Mouse (Mus musculus) heart, embryonic 15.5 days (tissue): ENCODE measurements around the gene Ppm1j. TPM values are rescaled to one million over a fixed set of nuclear protein-coding genes. Genes with fewer than 3 reads are reported as not detected.

Experiments used
- ATAC-seq: fragments of 200-750 bp; cut with Nextera tagmentation; replicated peaks from 2 replicates; pipeline ENCODE4 v1.8.0; 2017; ENCODE audit warnings: low read depth, moderate TSS enrichment; ENCODE audit not compliant: insufficient number of reproducible peaks, insufficient read depth, low FRiP score
- H3K27ac ChIP-seq: fragments of 300-500 bp; sonication (generic); 2 replicates; pipeline ENCODE4 v1.5.1; 2015; ENCODE audit warnings: mild to moderate bottlenecking, inconsistent platforms
- H3K27me3 ChIP-seq: fragments of 300-500 bp; sonication (generic); 2 replicates; pipeline ENCODE4 v1.6.1; 2015; ENCODE audit warnings: inconsistent platforms
- H3K36me3 ChIP-seq: fragments of 300-500 bp; sonication (generic); 2 replicates; pipeline ENCODE4 v1.6.1; 2015; ENCODE audit warnings: mild to moderate bottlenecking, inconsistent platforms
- H3K4me1 ChIP-seq: fragments of 300-500 bp; sonication (generic); replicated peaks from 2 replicates; pipeline ENCODE4 v1.6.1; 2015; ENCODE audit warnings: inconsistent platforms
- H3K4me2 ChIP-seq: fragments of 300-500 bp; sonication (generic); 2 replicates; pipeline ENCODE4 v1.6.1; 2015; ENCODE audit warnings: inconsistent platforms, mild to moderate bottlenecking, moderate library complexity
- H3K4me3 ChIP-seq: fragments of 300-500 bp; sonication (generic); 2 replicates; pipeline ENCODE4 v1.5.1; 2015; ENCODE audit warnings: mild to moderate bottlenecking, inconsistent platforms
- H3K9ac ChIP-seq: fragments of 300-500 bp; sonication (generic); 2 replicates; pipeline ENCODE4 v1.6.1; 2015; ENCODE audit warnings: mild to moderate bottlenecking, inconsistent platforms
- H3K9me3 ChIP-seq: fragments of 300-500 bp; sonication (generic); replicated peaks from 2 replicates; pipeline ENCODE4 v1.6.1; 2016; ENCODE audit warnings: inconsistent platforms
- WGBS: fragments of 180-500 bp; shearing (Covaris S2); methylation state at CpG from one replicate; pipeline ENCODE4 v1.1.7; 2015; ENCODE audit warnings: mixed read lengths; 5-methylcytosine and 5-hydroxymethylcytosine counted together
- polyA plus RNA-seq: library from polyadenylated mRNA; unstranded; fragments of >200 nt; fragmentation: Nextera tagmentation; extraction: Ambion mirVana; gene quantifications from 2 replicates; pipeline ENCODE4 v1.2.1, GENCODE M21; 2015

The Ppm1j gene
- polyA plus RNA-seq, 1 experiment from 2014 or later: 33.9 TPM

GRCm38 (mm10) chr3:104785284-104785683, 4.4 kb downstream of the Ppm1j start:
- Histone ChIP-seq H3K9ac (no peak overlapping the region), H3K4me2 (no peak overlapping the region), H3K4me3 (no peak overlapping the region), H3K36me3 (no peaks in the 10 kb centered on the region), H3K27me3 (no peaks in the 10 kb centered on the region), H3K9me3 (no peaks in the 10 kb centered on the region), H3K27ac (no peak overlapping the region), H3K4me1 (peaks cover 41% of the 10 kb centered on the region)
- no peak for ATAC-seq
- 90% methylated on average over 6 of the region's 6 CpGs for WGBS

- no peak for ATAC-seq
Measured at GRCm38 (mm10) chr3:104788075-104788474, 7.2 kb downstream of the Ppm1j start, which contains the start of gene Rhoc. Rhoc (plus strand) TSS chr3:104788375.

GRCm38 (mm10) chr3:104788561-104789311, 7.9 kb downstream of the Ppm1j start:
- peak overlapping the region; percentile 78 for H3K4me2 ChIP-seq
- H3K36me3 ChIP-seq: peaks cover 5% of the 10 kb centered on the region; the same call in 1 of the 2 replicates
- ATAC-seq: peak; percentile 93
- H3K4me1 ChIP-seq: peaks cover 46% of the 10 kb centered on the region
- peak overlapping the region; percentile 79 for H3K4me3 ChIP-seq
- H3K27me3 ChIP-seq: no peaks in the 10 kb centered on the region
- H3K9ac ChIP-seq: peak overlapping the region; percentile 81
- peak overlapping the region; percentile 95 for H3K27ac ChIP-seq
- H3K9me3 ChIP-seq: no peaks in the 10 kb centered on the region
- WGBS: under 1% methylated on average over 44 of the region's 52 CpGs

More at GRCm38 (mm10) chr3:104788075-104788474, 7.2 kb downstream of the Ppm1j start, which contains the start of gene Rhoc:
- H3K4me1 ChIP-seq: peaks cover 44% of the 10 kb centered on the region
- 21% methylated on average over 3 of the region's 3 CpGs for WGBS
- peak within 1 kb of the TSS; percentile 95 for H3K27ac ChIP-seq
- peak within 1 kb of the TSS; percentile 79 for H3K4me3 ChIP-seq
- H3K27me3 ChIP-seq: no peaks in the 10 kb centered on the region
- no peaks in the 10 kb centered on the region for H3K9me3 ChIP-seq
- H3K4me2 ChIP-seq: peak within 1 kb of the TSS; percentile 78
- peaks cover 5% of the 10 kb centered on the region; the same call in 1 of the 2 replicates for H3K36me3 ChIP-seq
- peak within 1 kb of the TSS; percentile 81 for H3K9ac ChIP-seq

GRCm38 (mm10) chr3:104789312-104789605, 8.4 kb downstream of the Ppm1j start:
- Histone ChIP-seq H3K9ac (peak overlapping the region; percentile 81), H3K27ac (peak overlapping the region; percentile 95), H3K27me3 (no peaks in the 10 kb centered on the region), H3K4me3 (peak overlapping the region; percentile 79), H3K4me1 (peaks cover 49% of the 10 kb centered on the region), H3K36me3 (peaks cover 5% of the 10 kb centered on the region; the same call in 1 of the 2 replicates), H3K9me3 (no peaks in the 10 kb centered on the region), H3K4me2 (peak overlapping the region; percentile 78)
- WGBS: 6% methylated on average over 10 of the region's 10 CpGs
- peak; percentile 5; the same call in 1 of the 2 replicates for ATAC-seq

- no peaks in the 10 kb centered on the region for H3K27me3 ChIP-seq
- peak overlapping the region; percentile 81 for H3K9ac ChIP-seq
- 10% methylated on average over 13 of the region's 13 CpGs for WGBS
- no peaks in the 10 kb centered on the region for H3K9me3 ChIP-seq
- peak overlapping the region; percentile 79 for H3K4me3 ChIP-seq
- ATAC-seq: no peak
- peaks cover 55% of the 10 kb centered on the region for H3K4me1 ChIP-seq
- peak overlapping the region; percentile 95 for H3K27ac ChIP-seq
- peaks cover 5% of the 10 kb centered on the region; the same call in 1 of the 2 replicates for H3K36me3 ChIP-seq
- H3K4me2 ChIP-seq: peak overlapping the region; percentile 78
Measured at GRCm38 (mm10) chr3:104789822-104790221, 9.0 kb downstream of the Ppm1j start.

GRCm38 (mm10) chr3:104790401-104790937, 9.6 kb downstream of the Ppm1j start:
- H3K36me3 ChIP-seq: peaks cover 11% of the 10 kb centered on the region
- ATAC-seq: no peak
- no peaks in the 10 kb centered on the region for H3K9me3 ChIP-seq
- peak overlapping the region; percentile 95 for H3K27ac ChIP-seq
- peak overlapping the region; percentile 79 for H3K4me3 ChIP-seq
- peak overlapping the region; percentile 81 for H3K9ac ChIP-seq
- WGBS: 12% methylated on average over 6 of the region's 6 CpGs
- H3K4me2 ChIP-seq: peak overlapping the region; percentile 78
- peaks cover 61% of the 10 kb centered on the region for H3K4me1 ChIP-seq
- H3K27me3 ChIP-seq: no peaks in the 10 kb centered on the region

GRCm38 (mm10) chr3:104791017-104791416, 10.2 kb downstream of the Ppm1j start:
- peaks cover 66% of the 10 kb centered on the region for H3K4me1 ChIP-seq
- 23% methylated on average over 4 of the region's 4 CpGs for WGBS
- peaks cover 17% of the 10 kb centered on the region for H3K36me3 ChIP-seq

GRCm38 (mm10) chr3:104791671-104792070, 10.8 kb downstream of the Ppm1j start:
- ATAC-seq: no peak
- no peak overlapping the region for H3K4me3 ChIP-seq
- H3K27ac ChIP-seq: peak overlapping the region; percentile 95; the same call in 1 of the 2 replicates
- WGBS: 85% methylated on average over 8 of the region's 8 CpGs
- no peaks in the 10 kb centered on the region for H3K9me3 ChIP-seq
- H3K27me3 ChIP-seq: no peaks in the 10 kb centered on the region
- peaks cover 21% of the 10 kb centered on the region for H3K36me3 ChIP-seq
- peaks cover 71% of the 10 kb centered on the region for H3K4me1 ChIP-seq
- peak overlapping the region; percentile 78 for H3K4me2 ChIP-seq
- no peak overlapping the region for H3K9ac ChIP-seq

More at GRCm38 (mm10) chr3:104791017-104791416, 10.2 kb downstream of the Ppm1j start:
- H3K4me3 ChIP-seq: peak overlapping the region; percentile 79
- peak overlapping the region; percentile 78 for H3K4me2 ChIP-seq
- no peaks in the 10 kb centered on the region for H3K27me3 ChIP-seq
- peak overlapping the region; percentile 95 for H3K27ac ChIP-seq
- no peaks in the 10 kb centered on the region for H3K9me3 ChIP-seq
- ATAC-seq: no peak
- peak overlapping the region; percentile 81 for H3K9ac ChIP-seq

- Histone ChIP-seq H3K27me3 (no peaks in the 10 kb centered on the region), H3K9ac (no peak overlapping the region), H3K27ac (peak overlapping the region; percentile 90), H3K9me3 (no peaks in the 10 kb centered on the region), H3K4me2 (peak overlapping the region; percentile 78; the same call in 1 of the 2 replicates), H3K4me1 (peaks cover 71% of the 10 kb centered on the region), H3K4me3 (no peak overlapping the region), H3K36me3 (peaks cover 28% of the 10 kb centered on the region)
- WGBS: 50% methylated on average over 15 of the region's 15 CpGs
- no peak for ATAC-seq
Measured at GRCm38 (mm10) chr3:104792360-104793270, 11.8 kb downstream of the Ppm1j start.

- H3K27me3 ChIP-seq: no peaks in the 10 kb centered on the region
- 0 out of 2 replicates have a peak overlapping the region, but pooled peaks have one; percentile 4 for H3K4me3 ChIP-seq
- 34% methylated on average over 20 of the region's 20 CpGs for WGBS
- peaks cover 37% of the 10 kb centered on the region for H3K36me3 ChIP-seq
- H3K9me3 ChIP-seq: no peaks in the 10 kb centered on the region
- peak; percentile 95 for ATAC-seq
- H3K9ac ChIP-seq: peak overlapping the region; percentile 20; the same call in 1 of the 2 replicates
- peak overlapping the region; percentile 31 for H3K4me2 ChIP-seq
- H3K27ac ChIP-seq: peak overlapping the region; percentile 90
- H3K4me1 ChIP-seq: peaks cover 68% of the 10 kb centered on the region
Measured at GRCm38 (mm10) chr3:104793871-104794828, 13.3 kb downstream of the Ppm1j start.
